Mouse (Mus musculus): ENCODE measurements at regions not wholly inside any gene's neighbourhood (a gene's known extent, or its start where the extent isn't known, plus 50 kb on each side); places are given as distances from the start of the nearest gene placed in this dataset.

- Histone ChIP-seq H3K27ac (ENCODE audit: control insufficient read depth, low read depth, low read length) (no peak overlapping the region), H3K4me3 (ENCODE audit: control insufficient read depth in 1 of 2, insufficient read depth in 1 of 2, low read depth in 2 of 2, low read length in 2 of 2) (no peak overlapping the region), H3K36me3 (ENCODE audit: control insufficient read depth in 1 of 2, insufficient read depth in 2 of 2, low read length in 2 of 2) (no peaks in the 10 kb centered on the region), H3K9ac (ENCODE audit: control insufficient read depth, low read depth, low read length, poor library complexity, severe bottlenecking) (no peak overlapping the region), H3K9me3 (replicated peaks; ENCODE audit: insufficient read depth, low read length) (no peaks in the 10 kb centered on the region), H3K79me2 (ENCODE audit: control insufficient read depth, insufficient read depth, low read length, poor library complexity) (no peaks in the 10 kb centered on the region), H3K27me3 (ENCODE audit: control insufficient read depth in 1 of 2, insufficient read depth in 2 of 2, low read length in 2 of 2) (no peaks in the 10 kb centered on the region), H3K4me1 (ENCODE audit: control insufficient read depth in 1 of 2, insufficient read depth in 2 of 2, low read length in 2 of 2) (no peaks in the 10 kb centered on the region)
- no peak for TF ChIP-seq CHD1 (IDR thresholded peaks at IDR 0.05; ENCODE audit: low read depth, low read length)
- no peak for TF ChIP-seq MYC (IDR thresholded peaks at IDR 0.05; ENCODE audit: low read depth, low read length)
- TF ChIP-seq POLR2AphosphoS2 (IDR thresholded peaks at IDR 0.05; ENCODE audit: low read length), result no peak
- TF ChIP-seq POLR2AphosphoS5 (IDR thresholded peaks at IDR 0.05; ENCODE audit: borderline replicate concordance, low read depth, low read length), result no peak
- TF ChIP-seq CHD2 (IDR thresholded peaks at IDR 0.05; ENCODE audit: low read length), result no peak
- TF ChIP-seq GATA1 (IDR thresholded peaks at IDR 0.05; ENCODE audit: low read depth, low read length), result no peak
- no peak for TF ChIP-seq HCFC1 (IDR thresholded peaks at IDR 0.05; ENCODE audit: low read depth, low read length)
- no peak for TF ChIP-seq SIN3A (IDR thresholded peaks at IDR 0.05; ENCODE audit: low read length)
- no peak for TF ChIP-seq RCOR1 (IDR thresholded peaks at IDR 0.05; ENCODE audit: low read depth, low read length)
- no peak for TF ChIP-seq KAT2A (conservative IDR thresholded peaks at IDR 0.05; ENCODE audit: low read depth, low read length)
- no peak for DNase-seq (ENCODE audit: low read depth, low spot score)
Observed at GRCm38 (mm10) chr13:97550880-97551279, 209.6 kb downstream of the Gm10260 start.

GRCm38 (mm10) chr13:97550172-97550571 lies 210.3 kb downstream of the Gm10260 start:
- H3K4me3 ChIP-seq (ENCODE audit: control insufficient read depth in 1 of 2, insufficient read depth in 1 of 2, low read depth in 2 of 2, low read length in 2 of 2), result no peak overlapping the region
- no peaks in the 10 kb centered on the region for H3K27me3 ChIP-seq (ENCODE audit: control insufficient read depth in 1 of 2, insufficient read depth in 2 of 2, low read length in 2 of 2)
- H3K36me3 ChIP-seq (ENCODE audit: control insufficient read depth in 1 of 2, insufficient read depth in 2 of 2, low read length in 2 of 2), result no peaks in the 10 kb centered on the region
- no peak for DNase-seq (ENCODE audit: low read depth, low spot score)
- no peak overlapping the region for H3K9ac ChIP-seq (ENCODE audit: control insufficient read depth, low read depth, low read length, poor library complexity, severe bottlenecking)
- H3K4me1 ChIP-seq (ENCODE audit: control insufficient read depth in 1 of 2, insufficient read depth in 2 of 2, low read length in 2 of 2), result no peaks in the 10 kb centered on the region
- H3K27ac ChIP-seq (ENCODE audit: control insufficient read depth, low read depth, low read length), result no peak overlapping the region
- H3K9me3 ChIP-seq (replicated peaks; ENCODE audit: insufficient read depth, low read length), result no peaks in the 10 kb centered on the region
- no peaks in the 10 kb centered on the region for H3K79me2 ChIP-seq (ENCODE audit: control insufficient read depth, insufficient read depth, low read length, poor library complexity)
- TF ChIP-seq CHD1 (IDR thresholded peaks at IDR 0.05; ENCODE audit: low read depth, low read length), result no peak
- TF ChIP-seq MAFK (IDR thresholded peaks at IDR 0.05; ENCODE audit: borderline replicate concordance, low read depth, low read length), result no peak
- TF ChIP-seq GABPA (IDR thresholded peaks at IDR 0.05; ENCODE audit: low read depth, low read length), result no peak

- TF ChIP-seq BHLHE40 (IDR thresholded peaks at IDR 0.05; ENCODE audit: borderline replicate concordance, low read depth, low read length) (no peak), TCF12 (IDR thresholded peaks at IDR 0.05; ENCODE audit: low read depth, low read length) (no peak), E2F4 (IDR thresholded peaks at IDR 0.05; ENCODE audit: borderline replicate concordance, low read depth, low read length) (no peak), POLR2AphosphoS5 (IDR thresholded peaks at IDR 0.05; ENCODE audit: borderline replicate concordance, low read depth, low read length) (no peak), POLR2AphosphoS2 (IDR thresholded peaks at IDR 0.05; ENCODE audit: low read length) (no peak), MEF2A (IDR thresholded peaks at IDR 0.05; ENCODE audit: extremely low read depth, insufficient replicate concordance, low read depth, low read length, poor library complexity, severe bottlenecking) (no peak), MYB (IDR thresholded peaks at IDR 0.05; ENCODE audit: low read depth, low read length) (no peak), SMC3 (IDR thresholded peaks at IDR 0.05; ENCODE audit: low read depth, low read length) (no peak), TBP (IDR thresholded peaks at IDR 0.05; ENCODE audit: low read depth, low read length) (no peak), CHD2 (IDR thresholded peaks at IDR 0.05; ENCODE audit: low read length) (no peak), SIN3A (IDR thresholded peaks at IDR 0.05; ENCODE audit: low read length) (no peak), POLR2A (IDR thresholded peaks at IDR 0.05; ENCODE audit: control insufficient read depth in 1 of 2, insufficient read depth in 1 of 2, low read depth in 1 of 2, low read length in 2 of 2, poor library complexity in 1 of 2) (no peak), ZC3H11A (IDR thresholded peaks at IDR 0.05; ENCODE audit: low read depth, low read length) (no peak), TAL1 (IDR thresholded peaks at IDR 0.05; ENCODE audit: low read length) (no peak), KAT2A (conservative IDR thresholded peaks at IDR 0.05; ENCODE audit: low read depth, low read length) (no peak)
- H3K9me3 ChIP-seq (replicated peaks; ENCODE audit: insufficient read depth, low read length), result no peaks in the 10 kb centered on the region
- H3K79me2 ChIP-seq (ENCODE audit: control insufficient read depth, insufficient read depth, low read length, poor library complexity), result no peaks in the 10 kb centered on the region
- no peaks in the 10 kb centered on the region for H3K27me3 ChIP-seq (ENCODE audit: control insufficient read depth in 1 of 2, insufficient read depth in 2 of 2, low read length in 2 of 2)
- no peaks in the 10 kb centered on the region for H3K36me3 ChIP-seq (ENCODE audit: control insufficient read depth in 1 of 2, insufficient read depth in 2 of 2, low read length in 2 of 2)
- H3K27ac ChIP-seq (ENCODE audit: control insufficient read depth, low read depth, low read length), result no peak overlapping the region
- H3K4me1 ChIP-seq (ENCODE audit: control insufficient read depth in 1 of 2, insufficient read depth in 2 of 2, low read length in 2 of 2), result no peaks in the 10 kb centered on the region
- DNase-seq (ENCODE audit: low read depth, low spot score), result no peak
- no peak overlapping the region for H3K4me3 ChIP-seq (ENCODE audit: control insufficient read depth in 1 of 2, insufficient read depth in 1 of 2, low read depth in 2 of 2, low read length in 2 of 2)
- H3K9ac ChIP-seq (ENCODE audit: control insufficient read depth, low read depth, low read length, poor library complexity, severe bottlenecking), result no peak overlapping the region
Observed at GRCm38 (mm10) chr13:97549384-97549783, 211.0 kb downstream of the Gm10260 start.

All from MEL (cell line).